Mouse (Mus musculus) midbrain, embryonic 13.5 days (tissue): Measurements from ENCODE around the gene AI481877. TPM values are rescaled to one million over a fixed set of nuclear protein-coding genes. Genes with fewer than 3 reads are reported as not detected.

Experiments
- ATAC-seq: fragments of 200-750 bp; cut with Nextera tagmentation; 2 replicates; pipeline ENCODE4 v1.8.0; 2017; ENCODE audit warnings: mild to moderate bottlenecking, moderate TSS enrichment, moderate library complexity
- H3K27ac ChIP-seq: fragments of 300-500 bp; sonication (generic); 2 replicates; pipeline ENCODE4 v1.5.1; 2015; ENCODE audit warnings: inconsistent platforms, mild to moderate bottlenecking, moderate library complexity
- H3K27me3 ChIP-seq: fragments of 300-500 bp; sonication (generic); 2 replicates; pipeline ENCODE4 v1.6.1; 2015; ENCODE audit warnings: mild to moderate bottlenecking, inconsistent platforms
- H3K36me3 ChIP-seq: fragments of 300-500 bp; sonication (generic); 2 replicates; pipeline ENCODE4 v1.6.1; 2015; ENCODE audit warnings: mild to moderate bottlenecking, inconsistent platforms
- H3K4me1 ChIP-seq: fragments of 300-500 bp; sonication (generic); replicated peaks from 2 replicates; pipeline ENCODE4 v1.6.1; 2015; ENCODE audit warnings: inconsistent platforms
- H3K4me2 ChIP-seq: fragments of 300-500 bp; sonication (generic); replicated peaks from 2 replicates; pipeline ENCODE4 v1.6.1; 2015; ENCODE audit warnings: moderate library complexity, mild to moderate bottlenecking, inconsistent platforms
- H3K4me3 ChIP-seq: fragments of 300-500 bp; sonication (generic); replicated peaks from 2 replicates; pipeline ENCODE4 v1.5.1; 2015; ENCODE audit warnings: mild to moderate bottlenecking, inconsistent platforms
- H3K9ac ChIP-seq: fragments of 300-500 bp; sonication (generic); replicated peaks from 2 replicates; pipeline ENCODE4 v1.6.1; 2015; ENCODE audit warnings: mild to moderate bottlenecking, inconsistent platforms
- H3K9me3 ChIP-seq: fragments of 300-500 bp; sonication (generic); 2 replicates; pipeline ENCODE4 v1.6.1; 2016; ENCODE audit warnings: mild to moderate bottlenecking, inconsistent platforms
- WGBS: fragments of 180-500 bp; shearing (Covaris S2); methylation state at CpG from one replicate; pipeline ENCODE4 v1.1.7; 2015; 5-methylcytosine and 5-hydroxymethylcytosine counted together
- polyA plus RNA-seq: library from polyadenylated mRNA; unstranded; fragments of >200 nt; fragmentation: Nextera tagmentation; extraction: Ambion mirVana; gene quantifications from 2 replicates; pipeline ENCODE4 v1.2.1, GENCODE M21; 2015

The AI481877 gene
- polyA plus RNA-seq, 1 experiment from 2014 or later = 0.04 TPM

DNA sequence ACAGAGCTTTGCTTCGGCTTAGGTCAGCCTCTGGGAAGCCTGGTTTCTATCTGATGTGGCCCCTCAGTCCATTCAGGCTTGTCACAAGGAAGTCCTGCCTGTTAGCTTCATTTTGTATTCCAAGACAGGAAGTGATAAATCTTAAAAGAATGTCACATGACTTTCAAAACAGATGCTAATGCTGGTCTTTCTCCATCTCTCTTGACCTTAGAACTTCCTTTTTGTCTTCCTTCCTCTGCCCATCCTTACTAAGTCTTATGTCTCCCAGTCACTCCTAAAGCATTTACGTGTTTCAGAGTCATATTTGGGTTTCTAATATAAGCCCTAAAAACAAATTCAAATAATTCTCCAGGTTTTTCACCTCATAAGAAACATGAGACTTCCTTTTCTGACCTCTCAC lies 25.3 kb upstream of the AI481877 start:
- Histone ChIP-seq H3K9ac (no peak overlapping the region), H3K4me2 (no peak overlapping the region), H3K4me1 (no peaks in the 10 kb centered on the region), H3K27me3 (no peaks in the 10 kb centered on the region), H3K27ac (no peak overlapping the region), H3K36me3 (no peaks in the 10 kb centered on the region), H3K9me3 (no peaks in the 10 kb centered on the region), H3K4me3 (no peak overlapping the region)
- WGBS = 90% methylated on average over 2 of the region's 2 CpGs
- ATAC-seq = no peak

GRCm38 (mm10) chr4:59160959-59161670 lies 22.3 kb upstream of the AI481877 start:
- whole genome bisulfite sequencing = 76% methylated on average over 8 of the region's 8 CpGs
- H3K36me3 ChIP-seq = no peaks in the 10 kb centered on the region
- no peak overlapping the region for H3K4me2 ChIP-seq
- no peaks in the 10 kb centered on the region for H3K9me3 ChIP-seq
- ATAC-seq = no peak
- no peaks in the 10 kb centered on the region for H3K4me1 ChIP-seq
- no peak overlapping the region for H3K27ac ChIP-seq
- H3K4me3 ChIP-seq = no peak overlapping the region
- no peak overlapping the region for H3K9ac ChIP-seq
- no peaks in the 10 kb centered on the region for H3K27me3 ChIP-seq

- H3K9me3 ChIP-seq = no peaks in the 10 kb centered on the region
- no peak overlapping the region for H3K9ac ChIP-seq
- no peaks in the 10 kb centered on the region for H3K27me3 ChIP-seq
- H3K36me3 ChIP-seq = no peaks in the 10 kb centered on the region
- no peak overlapping the region for H3K27ac ChIP-seq
- 93% methylated on average over 5 of the region's 5 CpGs for WGBS
- H3K4me1 ChIP-seq = no peaks in the 10 kb centered on the region
- H3K4me3 ChIP-seq = no peak overlapping the region
- ATAC-seq = no peak
- H3K4me2 ChIP-seq = no peak overlapping the region
These were observed 21.5 kb upstream of the AI481877 start for GRCm38 (mm10) chr4:59160289-59160688.

- WGBS = 65% methylated on average over 2 of the region's 2 CpGs
- no peak overlapping the region for H3K27ac ChIP-seq
- no peak overlapping the region for H3K9ac ChIP-seq
- H3K4me3 ChIP-seq = no peak overlapping the region
- no peak for ATAC-seq
- H3K9me3 ChIP-seq = no peaks in the 10 kb centered on the region
- H3K36me3 ChIP-seq = no peaks in the 10 kb centered on the region
- H3K4me1 ChIP-seq = no peaks in the 10 kb centered on the region
- H3K27me3 ChIP-seq = no peaks in the 10 kb centered on the region
- H3K4me2 ChIP-seq = no peak overlapping the region
These were observed 18.9 kb upstream of the AI481877 start for GRCm38 (mm10) chr4:59157654-59158053.

DNA sequence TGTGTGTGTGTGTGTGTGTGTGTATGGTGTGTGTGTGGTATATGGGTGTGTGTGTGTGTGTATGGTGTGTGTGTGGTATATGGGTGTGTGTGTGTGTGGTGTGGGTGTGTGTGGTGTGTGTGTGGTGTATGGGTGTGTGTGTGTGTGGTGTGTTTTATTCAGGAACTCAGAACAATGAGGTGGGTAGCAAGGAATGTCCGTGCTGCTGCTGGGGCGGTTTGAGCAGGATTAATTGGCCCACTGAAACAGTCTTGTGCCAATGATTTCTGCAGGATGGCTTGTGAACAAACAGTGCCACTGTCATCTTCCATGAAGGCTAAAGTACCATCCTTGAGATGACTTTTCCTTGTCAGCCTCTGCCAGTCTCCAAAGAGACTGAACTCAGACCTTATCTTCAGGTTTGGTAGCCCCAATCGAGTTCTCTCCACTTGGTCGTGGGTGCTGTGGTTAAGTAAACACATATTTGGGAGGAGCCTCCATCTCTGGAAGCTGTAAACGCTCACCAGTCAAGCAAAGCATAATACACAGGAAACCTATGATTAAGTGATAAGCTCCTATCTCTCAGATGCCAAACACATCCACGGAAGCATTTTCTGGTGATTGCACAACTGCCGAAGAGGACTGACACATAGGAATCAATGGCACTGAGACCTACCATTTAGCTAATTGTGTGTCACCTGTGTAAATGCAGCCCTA lies 18.3 kb upstream of the AI481877 start:
- ATAC-seq = no peak
- Histone ChIP-seq H3K4me1 (no peaks in the 10 kb centered on the region), H3K4me3 (no peak overlapping the region), H3K27me3 (no peaks in the 10 kb centered on the region), H3K9ac (no peak overlapping the region), H3K36me3 (no peaks in the 10 kb centered on the region), H3K27ac (no peak overlapping the region), H3K9me3 (no peaks in the 10 kb centered on the region), H3K4me2 (no peak overlapping the region)
- WGBS = 82% methylated on average over 7 of the region's 7 CpGs

DNA sequence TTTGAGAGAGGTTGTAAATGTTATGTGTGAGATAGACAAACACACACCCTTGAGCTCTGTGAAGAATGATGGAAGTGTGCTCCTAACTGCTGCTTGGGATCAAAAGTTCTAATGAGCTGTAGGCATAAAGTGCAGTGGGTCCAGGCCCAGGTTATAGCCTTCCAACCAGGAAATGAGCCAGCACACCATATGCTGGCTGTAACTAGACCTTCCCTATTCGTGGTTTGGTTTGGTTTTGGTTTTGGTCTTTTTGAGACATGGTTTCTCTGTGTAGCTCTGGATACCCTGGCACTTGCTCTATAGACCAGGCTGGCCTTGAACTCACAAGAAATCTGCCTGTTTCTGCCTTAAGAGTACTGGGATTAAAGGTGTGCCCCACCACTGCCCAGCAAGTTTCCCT lies 13.2 kb upstream of the AI481877 start:
- 68% methylated on average over 1 of the region's 1 CpGs for WGBS
- H3K27me3 ChIP-seq = no peaks in the 10 kb centered on the region

GRCm38 (mm10) chr4:59150907-59151306 lies 12.1 kb upstream of the AI481877 start:
- WGBS = 85% methylated on average over 5 of the region's 5 CpGs
- ATAC-seq = no peak
- no peaks in the 10 kb centered on the region for H3K4me1 ChIP-seq
- no peaks in the 10 kb centered on the region for H3K36me3 ChIP-seq
- no peak overlapping the region for H3K4me3 ChIP-seq
- no peak overlapping the region for H3K4me2 ChIP-seq
- H3K27ac ChIP-seq = no peak overlapping the region
- H3K27me3 ChIP-seq = no peaks in the 10 kb centered on the region
- H3K9me3 ChIP-seq = no peaks in the 10 kb centered on the region
- H3K9ac ChIP-seq = no peak overlapping the region

More for the DNA sequence above, 13.2 kb upstream of the AI481877 start:
- Histone ChIP-seq H3K4me2 (no peak overlapping the region), H3K4me3 (no peak overlapping the region), H3K36me3 (no peaks in the 10 kb centered on the region), H3K9ac (no peak overlapping the region), H3K4me1 (no peaks in the 10 kb centered on the region), H3K9me3 (no peaks in the 10 kb centered on the region), H3K27ac (no peak overlapping the region)
- ATAC-seq = no peak

DNA sequence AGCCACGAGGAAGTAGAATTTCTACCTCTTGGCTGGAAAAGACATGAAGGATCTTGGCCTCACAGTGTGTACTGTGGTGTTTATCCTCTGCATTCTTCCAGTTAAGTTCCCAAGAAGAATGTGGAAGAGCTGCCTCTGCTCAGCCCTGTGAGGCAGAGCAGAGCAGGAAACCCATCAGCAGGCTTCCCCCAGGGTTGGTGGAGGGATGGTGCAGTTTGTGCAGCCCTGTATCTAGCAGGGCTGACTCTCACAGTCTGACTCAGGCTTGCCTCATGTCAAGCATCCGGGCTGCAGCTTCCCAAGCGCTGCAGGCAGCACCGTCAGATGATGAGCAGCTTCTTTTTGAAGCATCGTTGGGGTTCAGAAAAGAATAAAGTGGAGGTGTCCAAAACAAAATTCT lies 10.3 kb upstream of the AI481877 start:
- no peak for ATAC-seq
- H3K27ac ChIP-seq = no peak overlapping the region
- 95% methylated on average over 5 of the region's 5 CpGs for WGBS
- H3K4me3 ChIP-seq = no peak overlapping the region
- no peaks in the 10 kb centered on the region for H3K36me3 ChIP-seq
- no peaks in the 10 kb centered on the region for H3K27me3 ChIP-seq
- H3K4me1 ChIP-seq = no peaks in the 10 kb centered on the region
- no peak overlapping the region for H3K4me2 ChIP-seq
- no peaks in the 10 kb centered on the region for H3K9me3 ChIP-seq
- H3K9ac ChIP-seq = no peak overlapping the region

GRCm38 (mm10) chr4:59128935-59129334 lies 9.8 kb downstream of the AI481877 start:
- Histone ChIP-seq H3K9ac (no peak overlapping the region), H3K9me3 (no peaks in the 10 kb centered on the region), H3K4me1 (no peaks in the 10 kb centered on the region), H3K4me3 (no peak overlapping the region), H3K36me3 (no peaks in the 10 kb centered on the region), H3K27ac (no peak overlapping the region), H3K27me3 (no peaks in the 10 kb centered on the region), H3K4me2 (no peak overlapping the region)
- 83% methylated on average over 4 of the region's 4 CpGs for WGBS
- ATAC-seq = no peak

- 88% methylated on average over 1 of the region's 1 CpGs for WGBS
- no peak overlapping the region for H3K4me3 ChIP-seq
- no peaks in the 10 kb centered on the region for H3K4me1 ChIP-seq
- H3K27me3 ChIP-seq = no peaks in the 10 kb centered on the region
- no peak overlapping the region for H3K4me2 ChIP-seq
- H3K36me3 ChIP-seq = no peaks in the 10 kb centered on the region
- no peak for ATAC-seq
- no peaks in the 10 kb centered on the region for H3K9me3 ChIP-seq
- H3K27ac ChIP-seq = no peak overlapping the region
- no peak overlapping the region for H3K9ac ChIP-seq
These were observed 13.7 kb downstream of the AI481877 start for GRCm38 (mm10) chr4:59125053-59125452.

DNA sequence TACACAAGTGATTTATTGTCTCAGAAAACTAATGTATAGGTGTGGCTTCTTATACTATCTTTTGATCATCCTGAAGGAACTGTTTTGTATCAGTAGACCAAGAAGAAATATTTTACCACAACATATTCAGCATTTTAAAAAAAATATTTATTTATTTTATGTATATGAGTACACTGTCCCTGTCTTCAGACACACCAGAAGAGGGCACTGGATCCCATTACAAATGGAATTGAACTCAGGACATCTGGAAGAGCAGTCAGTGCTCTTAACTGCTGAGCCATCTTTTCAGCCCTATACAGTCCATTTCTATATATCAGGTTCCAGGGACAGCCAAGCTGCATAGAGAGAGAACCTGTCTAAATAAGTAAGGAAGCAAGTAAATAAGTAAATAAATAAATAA lies 15.2 kb downstream of the AI481877 start:
- ATAC-seq = no peak
- Histone ChIP-seq H3K4me1 (no peaks in the 10 kb centered on the region), H3K9ac (no peak overlapping the region), H3K4me2 (no peak overlapping the region), H3K27ac (no peak overlapping the region), H3K9me3 (no peaks in the 10 kb centered on the region), H3K36me3 (no peaks in the 10 kb centered on the region), H3K4me3 (no peak overlapping the region), H3K27me3 (no peaks in the 10 kb centered on the region)

GRCm38 (mm10) chr4:59117644-59118495 lies 20.9 kb downstream of the AI481877 start:
- no peaks in the 10 kb centered on the region for H3K27me3 ChIP-seq
- H3K27ac ChIP-seq = no peak overlapping the region
- 95% methylated on average over 24 of the region's 24 CpGs for WGBS
- H3K9me3 ChIP-seq = no peaks in the 10 kb centered on the region
- H3K4me1 ChIP-seq = no peaks in the 10 kb centered on the region
- ATAC-seq = no peak
- no peak overlapping the region for H3K4me3 ChIP-seq
- no peak overlapping the region for H3K4me2 ChIP-seq
- H3K9ac ChIP-seq = no peak overlapping the region
- no peaks in the 10 kb centered on the region for H3K36me3 ChIP-seq
